Mouse (Mus musculus) heart, adult 18-20 months (tissue): ENCODE data around the gene Tmem178b. TPM values are rescaled to one million over a fixed set of nuclear protein-coding genes. Genes with fewer than 3 reads are reported as not detected.

ENCODE experiments used
- DNase-seq, 2 experiments: peaks; one replicate each; pipeline ENCODE4 v3.0.0; 2021 to 2022; ENCODE audit warnings: mixed read lengths in 1 of 2
- total RNA-seq, 2 experiments: library from RNA; stranded (reverse); gene quantifications; 2 replicates each; pipeline ENCODE4 v1.2.3; 2021

Tmem178b gene
- total RNA-seq, 2 experiments from 2014 or later: 0.42 to 0.90 TPM

GRCm38 (mm10) chr6:40177870-40178269 is 304.8 kb downstream of the Tmem178b start:
- DNase-seq: no peak

GRCm38 (mm10) chr6:40180551-40180950 is 307.5 kb downstream of the Tmem178b start:
- no peak for DNase-seq

GRCm38 (mm10) chr6:40200661-40201060 is 327.6 kb downstream of the Tmem178b start:
- no peak for DNase-seq

- DNase-seq: no peak
These were observed 329.5 kb downstream of the Tmem178b start for GRCm38 (mm10) chr6:40202602-40203001.

- DNase-seq: no peak
These were observed 332.3 kb downstream of the Tmem178b start for GRCm38 (mm10) chr6:40205380-40205779.

- DNase-seq: no peak
These were observed 334.9 kb downstream of the Tmem178b start for GRCm38 (mm10) chr6:40208014-40208413.

GRCm38 (mm10) chr6:40209172-40209571 is 336.1 kb downstream of the Tmem178b start:
- no peak for DNase-seq

- no peak for DNase-seq
These were observed 344.1 kb downstream of the Tmem178b start for GRCm38 (mm10) chr6:40217154-40217553.

GRCm38 (mm10) chr6:40217651-40218050 is 344.6 kb downstream of the Tmem178b start:
- DNase-seq: no peak

GRCm38 (mm10) chr6:40220634-40221120 is 347.6 kb downstream of the Tmem178b start:
- no peak for DNase-seq

- no peak for DNase-seq
These were observed 352.7 kb downstream of the Tmem178b start for GRCm38 (mm10) chr6:40225585-40226280.

- DNase-seq: no peak
These were observed 355.9 kb downstream of the Tmem178b start for GRCm38 (mm10) chr6:40228981-40229380.

GRCm38 (mm10) chr6:40229985-40230384 is 356.9 kb downstream of the Tmem178b start:
- DNase-seq: no peak

- DNase-seq: no peak
These were observed 361.0 kb downstream of the Tmem178b start for GRCm38 (mm10) chr6:40234066-40234465.

- DNase-seq: peak; percentile 46 to 90
These were observed 362.9 kb downstream of the Tmem178b start for GRCm38 (mm10) chr6:40235793-40236470.

- peak in 1 of 2 experiments; percentile 48 for DNase-seq
These were observed 364.0 kb downstream of the Tmem178b start for GRCm38 (mm10) chr6:40236841-40237765.

- DNase-seq: no peak
These were observed 365.8 kb downstream of the Tmem178b start for GRCm38 (mm10) chr6:40238857-40239256.

GRCm38 (mm10) chr6:40240671-40241070 is 367.6 kb downstream of the Tmem178b start:
- no peak for DNase-seq

- DNase-seq: no peak
These were observed 374.4 kb downstream of the Tmem178b start for GRCm38 (mm10) chr6:40247398-40247946.

- DNase-seq: no peak
These were observed 376.9 kb downstream of the Tmem178b start for GRCm38 (mm10) chr6:40249939-40250338.

GRCm38 (mm10) chr6:40263687-40264086 is 390.6 kb downstream of the Tmem178b start:
- no peak for DNase-seq

- DNase-seq: no peak
These were observed 427.6 kb downstream of the Tmem178b start for GRCm38 (mm10) chr6:40300707-40301106.
